Mouse (Mus musculus): ENCODE results near the gene Pglyrp1. TPM values are rescaled to one million over a fixed set of nuclear protein-coding genes. Genes with fewer than 3 reads are reported as not detected.

Pglyrp1 gene
- polyA plus RNA-seq, 1 experiment from 2014 or later, result 3.2 TPM

DNA sequence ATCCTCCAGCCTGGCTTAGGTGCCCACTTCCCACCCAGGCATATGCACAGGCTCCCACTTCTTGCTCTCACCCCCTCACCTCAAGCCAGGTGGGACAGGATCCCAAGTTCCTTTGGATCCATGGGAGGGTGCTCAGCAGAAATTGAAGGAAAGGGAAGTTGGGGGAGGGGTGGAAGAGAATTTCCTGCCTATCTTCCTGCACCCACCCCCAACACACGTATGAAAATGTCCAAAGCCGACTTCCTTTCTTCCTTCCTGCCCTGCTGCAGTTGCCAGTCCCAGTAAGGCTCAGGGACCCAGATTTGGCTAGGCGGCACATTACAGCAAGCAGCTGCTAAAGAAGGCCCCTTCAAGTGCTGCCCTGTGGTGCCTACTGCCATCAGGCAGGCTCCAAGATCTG is 56.6 kb downstream of the Pglyrp1 start:
- ATAC-seq (replicated peaks; ENCODE audit: low FRiP score, low read depth) (no peak), DNase-seq (ENCODE audit: low spot score) (peak; percentile 39)
- 31% methylated on average over 3 of the region's 3 CpGs for WGBS
- no peaks in the 10 kb centered on the region for H3K36me3 ChIP-seq (ENCODE audit: insufficient read depth, low read length)
- H3K9me3 ChIP-seq (replicated peaks; ENCODE audit: low read length), result no peaks in the 10 kb centered on the region
- H3K4me2 ChIP-seq (ENCODE audit: low read length), result peak overlapping the region; percentile 76
- no peak overlapping the region for H3K27ac ChIP-seq
- peaks cover 8% of the 10 kb centered on the region; the same call in 1 of the 2 replicates for H3K4me1 ChIP-seq (replicated peaks; ENCODE audit: insufficient read depth, low read length)
- H3K27me3 ChIP-seq (ENCODE audit: insufficient read depth, low read length), result peaks cover 29% of the 10 kb centered on the region
- H3K9ac ChIP-seq (ENCODE audit: low read depth, low read length), result no peak overlapping the region
- no peak overlapping the region for H3K4me3 ChIP-seq (replicated peaks; ENCODE audit: low read depth, low read length)
- no peak for TF ChIP-seq CTCF (IDR thresholded peaks at IDR 0.05; ENCODE audit: low read depth)

Other genes starting within 250 kb of the Pglyrp1 start
- gene Psg21, start 214.6 kb upstream of the Pglyrp1 start, polyA plus RNA-seq (2015; fragmentation: Nextera tagmentation; extraction: Ambion mirVana), result not detected in 2 replicates
- gene Psg20, start 185.1 kb upstream of the Pglyrp1 start, polyA plus RNA-seq (2015; fragmentation: Nextera tagmentation; extraction: Ambion mirVana), result not detected in 2 replicates
- gene Psg22, start 153.2 kb upstream of the Pglyrp1 start, polyA plus RNA-seq (2015; fragmentation: Nextera tagmentation; extraction: Ambion mirVana), result not detected in 2 replicates
- not detected in 2 replicates for gene Psg19, start 72.8 kb upstream of the Pglyrp1 start, polyA plus RNA-seq (2015; fragmentation: Nextera tagmentation; extraction: Ambion mirVana)
- 0.13 TPM in 1 of 2 replicates, not detected in the other for gene Psg17, start 49.7 kb upstream of the Pglyrp1 start, polyA plus RNA-seq (2015; fragmentation: Nextera tagmentation; extraction: Ambion mirVana)
- 2.0 and 2.5 TPM in 2 replicates for gene Mill2, start 31.4 kb upstream of the Pglyrp1 start, polyA plus RNA-seq (2015; fragmentation: Nextera tagmentation; extraction: Ambion mirVana)
- gene Ccdc61, start 39.1 kb downstream of the Pglyrp1 start, polyA plus RNA-seq (2015; fragmentation: Nextera tagmentation; extraction: Ambion mirVana), result 22.4 and 26.3 TPM in 2 replicates
- gene Nova2, start 54.6 kb downstream of the Pglyrp1 start, polyA plus RNA-seq (2015; fragmentation: Nextera tagmentation; extraction: Ambion mirVana), result 0.55 and 0.58 TPM in 2 replicates
- 0.09 TPM in 1 of 2 replicates, not detected in the other for gene Nanos2, start 116.1 kb downstream of the Pglyrp1 start, polyA plus RNA-seq (2015; fragmentation: Nextera tagmentation; extraction: Ambion mirVana)
- 3.3 and 3.6 TPM in 2 replicates for gene Mypop, start 119.9 kb downstream of the Pglyrp1 start, polyA plus RNA-seq (2015; fragmentation: Nextera tagmentation; extraction: Ambion mirVana)
- 15.2 and 17.3 TPM in 2 replicates for gene Irf2bp1, start 132.7 kb downstream of the Pglyrp1 start, polyA plus RNA-seq (2015; fragmentation: Nextera tagmentation; extraction: Ambion mirVana)
- 0.53 and 0.57 TPM in 2 replicates for gene Foxa3, start 152.2 kb downstream of the Pglyrp1 start, polyA plus RNA-seq (2015; fragmentation: Nextera tagmentation; extraction: Ambion mirVana)
- gene Sympk, start 153.0 kb downstream of the Pglyrp1 start, polyA plus RNA-seq (2015; fragmentation: Nextera tagmentation; extraction: Ambion mirVana), result 16.6 and 17.6 TPM in 2 replicates
- not detected in 2 replicates for gene Rsph6a, start 183.4 kb downstream of the Pglyrp1 start, polyA plus RNA-seq (2015; fragmentation: Nextera tagmentation; extraction: Ambion mirVana)
- 12.2 and 16.9 TPM in 2 replicates for gene Dmwd, start 204.9 kb downstream of the Pglyrp1 start, polyA plus RNA-seq (2015; fragmentation: Nextera tagmentation; extraction: Ambion mirVana)
- 9.4 and 11.6 TPM in 2 replicates for gene Dmpk, start 212.5 kb downstream of the Pglyrp1 start, polyA plus RNA-seq (2015; fragmentation: Nextera tagmentation; extraction: Ambion mirVana)
- 7.6 and 7.9 TPM in 2 replicates for gene Six5, start 223.3 kb downstream of the Pglyrp1 start, polyA plus RNA-seq (2015; fragmentation: Nextera tagmentation; extraction: Ambion mirVana)
- gene Gm4969, start 247.0 kb downstream of the Pglyrp1 start, polyA plus RNA-seq (2015; fragmentation: Nextera tagmentation; extraction: Ambion mirVana), result 2.0 TPM in 2 replicates
- gene Fbxo46, start 248.5 kb downstream of the Pglyrp1 start, polyA plus RNA-seq (2015; fragmentation: Nextera tagmentation; extraction: Ambion mirVana), result 12.1 and 13.0 TPM in 2 replicates